Mouse (Mus musculus) heart, embryonic 11.5 days (tissue): Measurements from ENCODE around the gene Nid1. TPM values are rescaled to one million over a fixed set of nuclear protein-coding genes. Genes with fewer than 3 reads are reported as not detected.
A peak's percentile ranks its signal among the peaks of the same experiment; 100 is the strongest.
"Not testable (repeated sequence)": the region's sequence is repeated elsewhere in the genome, so short reads cannot be mapped to it uniquely, and the experiment has no call there.

ENCODE experiments used
- ATAC-seq: fragments of 200-750 bp; cut with Nextera tagmentation; replicated peaks from 2 replicates; pipeline ENCODE4 v1.8.0; 2017; ENCODE audit warnings: moderate library complexity; ENCODE audit not compliant: insufficient number of reproducible peaks, low FRiP score, low TSS enrichment
- H3K27ac ChIP-seq: fragments of 300-500 bp; sonication (generic); 2 replicates; pipeline ENCODE4 v1.5.1; 2014; ENCODE audit warnings: mild to moderate bottlenecking, low read depth, low read length
- H3K27me3 ChIP-seq: fragments of 300-500 bp; sonication (generic); 2 replicates; pipeline ENCODE4 v1.6.1; 2014; ENCODE audit warnings: mild to moderate bottlenecking, low read length, mixed read lengths; ENCODE audit not compliant: control insufficient read depth, insufficient read depth
- H3K36me3 ChIP-seq: fragments of 300-500 bp; sonication (generic); 2 replicates; pipeline ENCODE4 v1.6.1; 2014; ENCODE audit warnings: mild to moderate bottlenecking, low read length, moderate library complexity, mixed read lengths; ENCODE audit not compliant: control insufficient read depth, insufficient read depth
- H3K4me1 ChIP-seq: fragments of 300-500 bp; sonication (generic); 2 replicates; pipeline ENCODE4 v1.6.1; 2014; ENCODE audit warnings: low read length; ENCODE audit not compliant: control insufficient read depth, insufficient read depth
- H3K4me2 ChIP-seq: fragments of 300-500 bp; sonication (generic); 2 replicates; pipeline ENCODE4 v1.6.1; 2014; ENCODE audit warnings: mild to moderate bottlenecking, moderate library complexity
- H3K4me3 ChIP-seq: fragments of 300-500 bp; sonication (generic); 2 replicates; pipeline ENCODE4 v1.5.1; 2014; ENCODE audit warnings: low read depth, low read length
- H3K9ac ChIP-seq: fragments of 300-500 bp; sonication (generic); 2 replicates; pipeline ENCODE4 v1.6.1; 2014; ENCODE audit warnings: mild to moderate bottlenecking, low read depth, low read length, moderate library complexity
- H3K9me3 ChIP-seq: fragments of 300-500 bp; sonication (generic); replicated peaks from 2 replicates; pipeline ENCODE4 v1.6.1; 2016; ENCODE audit warnings: low read length; ENCODE audit not compliant: control insufficient read depth
- WGBS: fragments of 180-500 bp; shearing (Covaris S2); extraction: QIAGEN DNeasy Blood & Tissue Kit; methylation state at CpG from one replicate; pipeline ENCODE4 v1.1.7; 2014; ENCODE audit not compliant: insufficient replicate concordance; 5-methylcytosine and 5-hydroxymethylcytosine counted together
- polyA plus RNA-seq: library from polyadenylated mRNA; unstranded; fragments of >200 nt; fragmentation: Nextera tagmentation; extraction: Ambion mirVana; gene quantifications from 2 replicates; pipeline ENCODE4 v1.2.1, GENCODE M21; 2014

The Nid1 gene
- polyA plus RNA-seq, 1 experiment from 2014 or later, result 61.4 TPM

DNA sequence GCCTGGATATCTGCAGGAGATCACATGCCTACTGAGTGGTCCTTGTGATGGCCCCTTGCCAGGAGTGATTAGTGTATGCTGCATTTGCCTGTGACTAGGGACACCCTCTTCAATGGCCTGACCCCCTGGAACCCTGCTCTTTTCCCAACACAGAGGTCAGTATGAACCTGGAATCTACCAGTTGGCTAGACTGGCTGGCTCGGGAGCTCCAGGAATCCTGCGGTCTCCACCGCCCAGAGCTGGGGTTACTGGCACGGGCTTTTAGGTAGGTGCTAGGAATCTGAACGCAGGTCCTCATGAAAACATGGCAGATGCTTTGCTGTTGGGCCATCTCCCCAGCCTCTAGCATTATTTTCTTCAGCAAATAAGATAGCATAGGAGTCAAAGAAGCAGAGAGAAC is 8.2 kb downstream of the Nid1 start:
- not testable (repeated sequence) for ATAC-seq, H3K4me1 ChIP-seq, H3K36me3 ChIP-seq, H3K4me2 ChIP-seq, H3K27ac ChIP-seq, H3K9ac ChIP-seq, H3K9me3 ChIP-seq, H3K27me3 ChIP-seq, H3K4me3 ChIP-seq
- WGBS, result 83% methylated on average over 5 of the region's 5 CpGs

DNA sequence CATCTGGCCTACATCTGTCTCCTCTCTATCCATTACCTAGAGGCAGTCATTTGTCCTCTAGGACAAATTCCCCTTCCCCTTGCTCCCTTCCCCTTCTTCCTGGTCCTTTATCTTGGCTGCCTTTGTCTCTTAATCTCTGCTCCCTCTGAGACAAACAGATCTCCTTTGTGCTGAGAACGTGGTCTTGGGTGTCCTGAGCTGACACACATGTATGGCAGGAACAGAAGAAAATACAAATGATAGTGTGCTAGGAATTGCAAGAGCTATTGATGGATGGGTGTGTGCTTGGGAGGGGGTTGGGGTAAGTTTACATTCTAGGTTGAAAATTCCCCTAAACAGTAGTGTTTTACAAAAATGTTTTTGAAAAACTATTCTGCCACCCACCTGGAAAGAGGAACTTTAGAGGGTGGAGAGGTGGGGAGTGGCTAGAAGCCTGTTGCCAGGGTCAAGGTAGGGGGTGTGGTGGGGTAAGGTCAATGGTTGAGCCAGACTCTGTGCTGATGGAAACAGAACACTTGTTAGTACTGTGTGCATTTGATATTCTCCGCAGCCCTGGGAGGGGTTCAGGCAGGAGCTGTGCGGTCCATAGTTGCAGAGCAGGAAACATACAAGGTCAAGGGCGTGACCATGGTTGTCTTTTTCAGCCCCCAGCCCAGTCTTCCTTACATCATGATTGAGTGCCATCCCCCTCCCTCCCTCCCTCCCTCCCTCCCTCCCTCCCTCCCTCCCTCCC is 9.5 kb downstream of the Nid1 start:
- not testable (repeated sequence) for H3K9me3 ChIP-seq, H3K4me1 ChIP-seq, H3K27ac ChIP-seq, H3K4me2 ChIP-seq, H3K27me3 ChIP-seq, H3K9ac ChIP-seq, H3K4me3 ChIP-seq, H3K36me3 ChIP-seq
- peak; percentile 42; the same call in 1 of the 2 replicates for ATAC-seq
- 60% methylated on average over 3 of the region's 4 CpGs for WGBS

DNA sequence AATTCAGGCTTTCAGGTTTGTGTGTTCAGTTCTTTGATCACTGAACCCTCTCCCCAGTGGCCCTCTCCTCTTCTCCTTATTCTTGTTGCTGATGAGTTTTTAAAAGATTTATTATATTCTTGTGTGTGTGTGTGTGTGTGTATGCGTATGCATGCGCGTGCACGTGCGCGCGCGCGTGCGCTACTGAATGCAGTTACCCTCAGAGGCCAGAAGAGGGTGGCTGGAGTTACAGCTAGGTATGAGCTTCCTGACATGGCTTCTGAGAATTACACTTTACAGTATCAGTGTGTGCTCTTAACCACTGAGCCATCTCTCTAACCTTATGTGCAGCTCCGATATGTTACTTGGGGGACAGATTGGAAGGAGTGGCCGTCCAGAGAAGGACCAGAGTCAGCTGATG is 12.6 kb downstream of the Nid1 start:
- not testable (repeated sequence) for H3K9me3 ChIP-seq, H3K9ac ChIP-seq, H3K4me2 ChIP-seq, H3K36me3 ChIP-seq, ATAC-seq, H3K4me3 ChIP-seq, H3K27ac ChIP-seq, H3K27me3 ChIP-seq, H3K4me1 ChIP-seq
- 60% methylated on average over 12 of the region's 12 CpGs for WGBS

DNA sequence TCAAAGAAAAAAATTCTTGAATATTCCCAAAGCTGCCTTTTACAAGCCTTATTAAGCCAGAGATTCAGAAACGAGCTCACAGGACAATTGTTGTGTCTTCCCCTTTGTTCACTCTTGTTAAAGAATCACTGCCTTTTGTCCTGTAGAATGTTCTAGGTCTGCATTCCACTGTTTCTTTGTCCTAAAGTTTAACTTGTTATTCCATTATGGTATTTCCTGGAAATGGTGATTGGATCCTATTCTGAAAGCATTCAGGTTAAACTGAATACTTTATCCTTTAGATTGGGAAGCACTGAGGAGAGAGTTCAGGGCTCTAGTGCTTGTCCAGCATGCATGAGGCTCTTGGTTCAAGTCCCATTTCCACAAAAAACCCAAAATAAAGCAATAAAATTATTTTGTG is 13.6 kb downstream of the Nid1 start:
- H3K36me3 ChIP-seq, H3K9me3 ChIP-seq, H3K27ac ChIP-seq, ATAC-seq, H3K4me1 ChIP-seq, H3K4me2 ChIP-seq, H3K4me3 ChIP-seq, H3K9ac ChIP-seq, H3K27me3 ChIP-seq: not testable (repeated sequence)
- 57% methylated on average over 1 of the region's 1 CpGs for WGBS

DNA sequence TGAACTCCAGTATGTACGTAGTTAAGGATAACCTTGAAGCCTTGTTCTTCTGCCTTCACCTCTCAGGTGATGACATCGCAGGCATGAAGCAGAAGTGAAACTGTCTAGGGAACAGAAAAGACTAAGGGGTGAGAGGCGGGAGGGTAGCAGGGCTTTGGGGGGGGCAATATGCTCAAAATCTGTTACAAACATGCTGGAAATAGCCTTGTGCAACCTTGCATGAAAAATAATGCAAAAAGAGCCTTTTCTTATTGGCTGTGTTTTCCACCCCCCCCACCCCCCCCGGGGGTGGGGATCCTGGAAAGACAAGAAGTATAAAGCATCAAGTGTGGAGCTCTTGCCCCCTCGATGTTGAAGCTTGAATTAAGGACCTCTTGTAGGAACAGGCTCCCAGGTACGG is 16.0 kb downstream of the Nid1 start:
- not testable (repeated sequence) for H3K9me3 ChIP-seq, H3K4me1 ChIP-seq, H3K27ac ChIP-seq, H3K27me3 ChIP-seq, H3K9ac ChIP-seq, H3K4me2 ChIP-seq, ATAC-seq, H3K36me3 ChIP-seq, H3K4me3 ChIP-seq
- WGBS, result 73% methylated on average over 6 of the region's 6 CpGs

DNA sequence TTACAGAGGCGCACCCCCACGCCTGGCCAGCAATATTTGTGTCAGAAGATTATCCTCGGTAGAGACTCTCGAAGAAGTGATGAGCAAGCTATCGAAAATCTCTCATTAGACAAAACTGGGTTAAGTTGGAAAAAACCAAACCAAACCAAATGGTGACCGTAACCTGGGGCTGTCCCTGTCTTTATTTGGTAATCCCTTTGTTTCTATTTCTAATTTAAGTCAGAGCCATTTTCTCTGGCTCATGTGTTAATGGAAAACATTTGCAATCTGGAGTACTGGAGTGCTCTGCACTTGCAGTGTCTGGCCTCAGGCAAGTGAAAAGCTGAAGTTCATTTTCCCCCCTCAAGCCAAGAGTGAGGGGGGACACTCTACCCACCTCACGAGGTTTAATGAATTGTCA is 16.9 kb downstream of the Nid1 start:
- ATAC-seq, H3K36me3 ChIP-seq, H3K27me3 ChIP-seq, H3K27ac ChIP-seq, H3K9ac ChIP-seq, H3K4me1 ChIP-seq, H3K4me2 ChIP-seq, H3K4me3 ChIP-seq, H3K9me3 ChIP-seq: not testable (repeated sequence)
- WGBS, result 83% methylated on average over 7 of the region's 7 CpGs

DNA sequence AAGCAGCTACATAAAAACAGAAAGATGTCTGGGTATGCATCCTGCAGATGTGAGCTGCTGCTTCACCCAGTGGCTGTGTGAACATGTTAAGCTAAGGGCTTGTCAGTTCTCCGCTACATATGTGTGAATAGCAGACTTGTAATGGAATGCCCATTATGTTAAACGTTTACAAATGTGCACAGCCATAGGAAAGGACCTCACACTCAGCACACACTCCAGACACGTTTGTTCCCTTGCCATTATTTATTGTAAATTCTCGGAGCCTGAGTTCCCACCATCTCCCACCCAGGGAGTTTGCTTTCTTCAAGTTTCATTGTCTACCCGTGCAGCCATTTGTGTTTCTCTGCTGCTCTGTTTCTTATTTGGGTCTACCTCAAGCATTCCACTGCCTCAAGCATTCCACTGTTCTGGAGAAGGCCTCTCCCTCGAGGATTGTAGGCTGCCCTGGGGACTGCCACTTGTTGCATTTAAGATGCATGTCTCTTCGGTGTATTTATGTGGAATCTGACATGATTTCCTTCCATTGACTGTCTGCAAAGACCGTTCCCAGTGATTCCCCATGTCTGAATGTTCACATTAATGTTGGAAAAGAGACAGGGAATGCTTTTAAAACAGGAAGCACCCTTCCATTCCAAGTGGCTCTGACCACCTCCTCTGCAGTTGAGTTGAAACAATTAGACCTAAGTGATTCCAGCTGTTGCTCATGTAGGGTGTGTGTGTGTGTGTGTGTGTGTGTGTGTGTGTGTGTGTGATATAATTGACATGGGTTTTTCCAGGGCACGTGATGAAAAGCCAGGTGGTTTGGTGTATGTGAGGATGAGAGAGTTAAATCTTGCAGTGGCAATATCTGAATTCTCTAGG is 18.5 kb downstream of the Nid1 start:
- WGBS, result 50% methylated on average over 7 of the region's 9 CpGs
- not testable (repeated sequence) for ATAC-seq, H3K27ac ChIP-seq, H3K36me3 ChIP-seq, H3K27me3 ChIP-seq, H3K9me3 ChIP-seq, H3K4me2 ChIP-seq, H3K9ac ChIP-seq, H3K4me1 ChIP-seq, H3K4me3 ChIP-seq

DNA sequence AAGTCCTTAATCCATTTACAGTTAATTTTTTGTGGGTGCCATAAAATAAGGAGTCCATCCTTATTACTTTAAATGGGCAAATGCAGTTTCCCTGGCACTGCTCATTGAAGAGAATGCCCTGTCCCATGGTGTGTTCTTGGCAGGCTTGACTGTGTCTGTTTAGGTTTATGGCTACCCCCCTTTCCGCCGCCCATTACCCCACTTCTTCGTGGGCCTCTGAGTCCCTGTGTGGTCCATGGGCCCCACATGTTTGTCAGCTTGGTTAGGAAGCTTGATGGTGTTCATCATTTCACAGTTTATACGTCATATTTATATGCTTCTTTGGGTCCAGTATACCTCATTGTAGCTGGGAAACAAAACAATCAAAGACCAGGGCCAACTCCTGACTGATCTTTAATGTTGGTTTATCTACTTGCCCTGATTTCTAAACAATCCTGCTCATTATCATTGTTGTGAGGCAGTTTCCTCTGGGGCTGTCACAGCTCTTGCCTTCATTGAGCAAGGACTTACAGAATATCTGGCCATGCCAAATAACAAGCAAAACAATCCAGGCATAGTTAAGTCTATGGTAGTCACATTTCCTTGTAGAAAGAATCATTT is 20.9 kb downstream of the Nid1 start:
- no peak overlapping the region for H3K4me2 ChIP-seq
- no peak for ATAC-seq
- WGBS, result 73% methylated on average over 4 of the region's 4 CpGs

More for the DNA sequence above, 20.9 kb downstream of the Nid1 start:
- Histone ChIP-seq H3K27me3 (no peaks in the 10 kb centered on the region), H3K27ac (no peak overlapping the region), H3K4me3 (no peak overlapping the region), H3K9ac (no peak overlapping the region), H3K9me3 (no peaks in the 10 kb centered on the region), H3K36me3 (no peaks in the 10 kb centered on the region), H3K4me1 (no peaks in the 10 kb centered on the region)
